Mouse (Mus musculus): ENCODE measurements at regions not wholly inside any gene's neighbourhood (a gene's known extent, or its start where the extent isn't known, plus 50 kb on each side); places are given as distances from the start of the nearest gene placed in this dataset.
A peak's percentile ranks its signal among the peaks of the same experiment; 100 is the strongest.

- no peak for DNase-seq (ENCODE audit: low spot score in 2 of 2)
- intact Hi-C loops (cut with DNase I), result no loop called here
Measured at GRCm38 (mm10) chr11:40624126-40624778, 70.8 kb downstream of the Mat2b start.

GRCm38 (mm10) chr11:40620036-40620435, 75.0 kb downstream of the Mat2b start:
- intact Hi-C loops (cut with DNase I), result no loop called here
- no peak for DNase-seq (ENCODE audit: low spot score in 2 of 2)

- intact Hi-C loops (cut with DNase I), result loop anchor here (5.0 kb wide), 1 partner anchor 1666 kb away; no protein-coding TSS in a partner anchor
- no peak for DNase-seq (ENCODE audit: low spot score in 2 of 2)
Measured at GRCm38 (mm10) chr11:40603008-40603407, 92.0 kb downstream of the Mat2b start.

GRCm38 (mm10) chr11:40601572-40601909, 93.5 kb downstream of the Mat2b start:
- intact Hi-C loops (cut with DNase I), result loop anchor here (5.0 kb wide), 1 partner anchor 1664 kb away; no protein-coding TSS in a partner anchor
- peak; percentile 70 to 74 for DNase-seq (ENCODE audit: low spot score in 2 of 2)

GRCm38 (mm10) chr11:40600773-40601571, 94.0 kb downstream of the Mat2b start:
- no peak for DNase-seq (ENCODE audit: low spot score in 2 of 2)
- intact Hi-C loops (cut with DNase I), result loop anchor here (5.0 kb wide), 1 partner anchor 1664 kb away; no protein-coding TSS in a partner anchor

- intact Hi-C loops (cut with DNase I), result loop anchor here (5.0 kb wide), 1 partner anchor 1663 kb away; no protein-coding TSS in a partner anchor
- DNase-seq (ENCODE audit: low spot score in 2 of 2), result peak in 1 of 2 experiments; percentile 15
Measured at GRCm38 (mm10) chr11:40599956-40600772, 94.8 kb downstream of the Mat2b start.

GRCm38 (mm10) chr11:40596347-40596746, 98.7 kb downstream of the Mat2b start:
- intact Hi-C loops (cut with DNase I), result loop anchor here (2.0 kb wide), 1 partner anchor 1008 kb away; no protein-coding TSS in a partner anchor

GRCm38 (mm10) chr11:40592056-40592455, 102.9 kb downstream of the Mat2b start:
- intact Hi-C loops (cut with DNase I), result no loop called here

More at GRCm38 (mm10) chr11:40596347-40596746, 98.7 kb downstream of the Mat2b start:
- DNase-seq (ENCODE audit: low spot score in 2 of 2), result peak; percentile 13 to 28

GRCm38 (mm10) chr11:40573758-40574139, 121.3 kb downstream of the Mat2b start:
- no peak for DNase-seq (ENCODE audit: low spot score in 2 of 2)
- intact Hi-C loops (cut with DNase I), result loop anchor here (2.0 to 10.0 kb wide), 2 partner anchors 19 to 99 kb away; no protein-coding TSS in a partner anchor

More at GRCm38 (mm10) chr11:40592056-40592455, 102.9 kb downstream of the Mat2b start:
- no peak for DNase-seq (ENCODE audit: low spot score in 2 of 2)

GRCm38 (mm10) chr11:40572953-40573757, 121.8 kb downstream of the Mat2b start:
- DNase-seq (ENCODE audit: low spot score in 2 of 2), result peak; percentile 33 to 50
- intact Hi-C loops (cut with DNase I), result loop anchor here (10.0 kb wide), 1 partner anchor 98 kb away; no protein-coding TSS in a partner anchor

GRCm38 (mm10) chr11:40562866-40563265, 132.1 kb downstream of the Mat2b start:
- no peak for DNase-seq (ENCODE audit: low spot score in 2 of 2)
- intact Hi-C loops (cut with DNase I), result no loop called here

GRCm38 (mm10) chr11:40561983-40562382, 133.0 kb downstream of the Mat2b start:
- DNase-seq (ENCODE audit: low spot score in 2 of 2), result no peak
- intact Hi-C loops (cut with DNase I), result no loop called here

GRCm38 (mm10) chr11:40561400-40561799, 133.6 kb downstream of the Mat2b start:
- intact Hi-C loops (cut with DNase I), result no loop called here

GRCm38 (mm10) chr11:40558486-40558885, 136.5 kb downstream of the Mat2b start:
- no peak for DNase-seq (ENCODE audit: low spot score in 2 of 2)
- intact Hi-C loops (cut with DNase I), result no loop called here

More at GRCm38 (mm10) chr11:40561400-40561799, 133.6 kb downstream of the Mat2b start:
- DNase-seq (ENCODE audit: low spot score in 2 of 2), result no peak

- intact Hi-C loops (cut with DNase I), result loop anchor here (2.0 kb wide), 1 partner anchor 20 kb away; no protein-coding TSS in a partner anchor
- peak; percentile 56 to 72 for DNase-seq (ENCODE audit: low spot score in 2 of 2)
Measured at GRCm38 (mm10) chr11:40554867-40555794, 139.9 kb downstream of the Mat2b start.

GRCm38 (mm10) chr11:40552054-40552453, 142.9 kb downstream of the Mat2b start:
- intact Hi-C loops (cut with DNase I), result no loop called here
- peak; percentile 67 to 81 for DNase-seq (ENCODE audit: low spot score in 2 of 2)

GRCm38 (mm10) chr11:40546596-40546995, 148.4 kb downstream of the Mat2b start:
- intact Hi-C loops (cut with DNase I), result no loop called here
- DNase-seq (ENCODE audit: low spot score in 2 of 2), result no peak

- no peak for DNase-seq (ENCODE audit: low spot score in 2 of 2)
- intact Hi-C loops (cut with DNase I), result no loop called here
Measured at GRCm38 (mm10) chr11:40545537-40545936, 149.5 kb downstream of the Mat2b start.

Measured in left cerebral cortex, postnatal 14 days (tissue).